Mouse (Mus musculus): ENCODE measurements around the gene Ipo8. TPM values are rescaled to one million over a fixed set of nuclear protein-coding genes. Genes with fewer than 3 reads are reported as not detected.

The Ipo8 gene
- polyA plus RNA-seq, 1 experiment: 14.1 TPM

- no peak overlapping the region for H3ac ChIP-seq (ENCODE audit: control insufficient read depth, insufficient read length, low read depth)
- no peaks in the 10 kb centered on the region for H3K79me2 ChIP-seq (ENCODE audit: control insufficient read depth, insufficient read depth)
- H3K4me3 ChIP-seq (ENCODE audit: insufficient read depth, poor library complexity, severe bottlenecking): no peak overlapping the region
- H3K36me3 ChIP-seq (ENCODE audit: control insufficient read depth, insufficient read depth): no peaks in the 10 kb centered on the region
- TF ChIP-seq USF1 (IDR thresholded peaks at IDR 0.05; ENCODE audit: low read depth) (no peak), MYOD1 (IDR thresholded peaks at IDR 0.05; ENCODE audit: control insufficient read depth, insufficient read length, low read depth) (no peak), MAX (IDR thresholded peaks at IDR 0.05) (no peak), MYOG (IDR thresholded peaks at IDR 0.05; ENCODE audit: control insufficient read depth, extremely low read depth, insufficient read length) (no peak), CEBPB (IDR thresholded peaks at IDR 0.05; ENCODE audit: low read depth) (no peak), FOSL1 (IDR thresholded peaks at IDR 0.05; ENCODE audit: insufficient read depth, low read length, poor library complexity, severe bottlenecking) (no peak), CTCF (IDR thresholded peaks at IDR 0.05; ENCODE audit: control insufficient read depth, insufficient read depth, insufficient read length) (no peak)
- H3K79me3 ChIP-seq (ENCODE audit: low read depth): no peaks in the 10 kb centered on the region
- no peaks in the 10 kb centered on the region for H3K27me3 ChIP-seq (ENCODE audit: control insufficient read depth, insufficient read depth, insufficient read length)
Observed at GRCm38 (mm10) chr6:148750183-148750582, 81.1 kb downstream of the Ipo8 start.

- TF ChIP-seq MYOG (IDR thresholded peaks at IDR 0.05; ENCODE audit: control insufficient read depth, extremely low read depth, insufficient read length): no peak
- TF ChIP-seq CEBPB (IDR thresholded peaks at IDR 0.05; ENCODE audit: low read depth): no peak
- no peak for TF ChIP-seq MYOD1 (IDR thresholded peaks at IDR 0.05; ENCODE audit: control insufficient read depth, insufficient read length, low read depth)
- TF ChIP-seq USF1 (IDR thresholded peaks at IDR 0.05; ENCODE audit: low read depth): no peak
- no peak for TF ChIP-seq MAX (IDR thresholded peaks at IDR 0.05)
- no peak for TF ChIP-seq CTCF (IDR thresholded peaks at IDR 0.05; ENCODE audit: control insufficient read depth, insufficient read depth, insufficient read length)
- Histone ChIP-seq H3K27me3 (ENCODE audit: control insufficient read depth, insufficient read depth, insufficient read length) (no peaks in the 10 kb centered on the region), H3ac (ENCODE audit: control insufficient read depth, insufficient read length, low read depth) (no peak overlapping the region), H3K79me3 (ENCODE audit: low read depth) (no peaks in the 10 kb centered on the region), H3K4me3 (ENCODE audit: insufficient read depth, poor library complexity, severe bottlenecking) (no peak overlapping the region), H3K36me3 (ENCODE audit: control insufficient read depth, insufficient read depth) (no peaks in the 10 kb centered on the region), H3K79me2 (ENCODE audit: control insufficient read depth, insufficient read depth) (no peaks in the 10 kb centered on the region)
Observed at GRCm38 (mm10) chr6:148740521-148741226, 90.6 kb downstream of the Ipo8 start.

- no peak overlapping the region for H3K4me3 ChIP-seq (ENCODE audit: insufficient read depth, poor library complexity, severe bottlenecking)
- H3K36me3 ChIP-seq (ENCODE audit: control insufficient read depth, insufficient read depth): no peaks in the 10 kb centered on the region
- no peaks in the 10 kb centered on the region for H3K27me3 ChIP-seq (ENCODE audit: control insufficient read depth, insufficient read depth, insufficient read length)
- no peaks in the 10 kb centered on the region for H3K79me3 ChIP-seq (ENCODE audit: low read depth)
- TF ChIP-seq USF1 (IDR thresholded peaks at IDR 0.05; ENCODE audit: low read depth) (no peak), CEBPB (IDR thresholded peaks at IDR 0.05; ENCODE audit: low read depth) (no peak), CTCF (IDR thresholded peaks at IDR 0.05; ENCODE audit: control insufficient read depth, insufficient read depth, insufficient read length) (no peak), FOSL1 (IDR thresholded peaks at IDR 0.05; ENCODE audit: insufficient read depth, low read length, poor library complexity, severe bottlenecking) (no peak), MYOG (IDR thresholded peaks at IDR 0.05; ENCODE audit: control insufficient read depth, extremely low read depth, insufficient read length) (no peak), MAX (IDR thresholded peaks at IDR 0.05) (no peak), MYOD1 (IDR thresholded peaks at IDR 0.05; ENCODE audit: control insufficient read depth, insufficient read length, low read depth) (no peak)
- no peaks in the 10 kb centered on the region for H3K79me2 ChIP-seq (ENCODE audit: control insufficient read depth, insufficient read depth)
- no peak overlapping the region for H3ac ChIP-seq (ENCODE audit: control insufficient read depth, insufficient read length, low read depth)
Observed at GRCm38 (mm10) chr6:148736390-148736789, 94.9 kb downstream of the Ipo8 start.

GRCm38 (mm10) chr6:148734012-148734411, 97.3 kb downstream of the Ipo8 start:
- no peaks in the 10 kb centered on the region for H3K36me3 ChIP-seq (ENCODE audit: control insufficient read depth, insufficient read depth)
- no peaks in the 10 kb centered on the region for H3K79me2 ChIP-seq (ENCODE audit: control insufficient read depth, insufficient read depth)
- no peak overlapping the region for H3K4me3 ChIP-seq (ENCODE audit: insufficient read depth, poor library complexity, severe bottlenecking)
- H3K27me3 ChIP-seq (ENCODE audit: control insufficient read depth, insufficient read depth, insufficient read length): no peaks in the 10 kb centered on the region
- H3K79me3 ChIP-seq (ENCODE audit: low read depth): no peaks in the 10 kb centered on the region
- H3ac ChIP-seq (ENCODE audit: control insufficient read depth, insufficient read length, low read depth): no peak overlapping the region
- TF ChIP-seq CEBPB (IDR thresholded peaks at IDR 0.05; ENCODE audit: low read depth) (no peak), FOSL1 (IDR thresholded peaks at IDR 0.05; ENCODE audit: insufficient read depth, low read length, poor library complexity, severe bottlenecking) (no peak), MAX (IDR thresholded peaks at IDR 0.05) (no peak), MYOD1 (IDR thresholded peaks at IDR 0.05; ENCODE audit: control insufficient read depth, insufficient read length, low read depth) (no peak), MYOG (IDR thresholded peaks at IDR 0.05; ENCODE audit: control insufficient read depth, extremely low read depth, insufficient read length) (no peak), CTCF (IDR thresholded peaks at IDR 0.05; ENCODE audit: control insufficient read depth, insufficient read depth, insufficient read length) (no peak), USF1 (IDR thresholded peaks at IDR 0.05; ENCODE audit: low read depth) (no peak)

GRCm38 (mm10) chr6:148732920-148733319, 98.3 kb downstream of the Ipo8 start:
- TF ChIP-seq FOSL1 (IDR thresholded peaks at IDR 0.05; ENCODE audit: insufficient read depth, low read length, poor library complexity, severe bottlenecking): no peak
- TF ChIP-seq USF1 (IDR thresholded peaks at IDR 0.05; ENCODE audit: low read depth): no peak
- TF ChIP-seq MYOG (IDR thresholded peaks at IDR 0.05; ENCODE audit: control insufficient read depth, extremely low read depth, insufficient read length): no peak
- no peak for TF ChIP-seq CEBPB (IDR thresholded peaks at IDR 0.05; ENCODE audit: low read depth)
- no peaks in the 10 kb centered on the region for H3K79me2 ChIP-seq (ENCODE audit: control insufficient read depth, insufficient read depth)
- no peaks in the 10 kb centered on the region for H3K36me3 ChIP-seq (ENCODE audit: control insufficient read depth, insufficient read depth)
- H3K4me3 ChIP-seq (ENCODE audit: insufficient read depth, poor library complexity, severe bottlenecking): no peak overlapping the region
- no peak overlapping the region for H3ac ChIP-seq (ENCODE audit: control insufficient read depth, insufficient read length, low read depth)
- no peaks in the 10 kb centered on the region for H3K79me3 ChIP-seq (ENCODE audit: low read depth)
- no peaks in the 10 kb centered on the region for H3K27me3 ChIP-seq (ENCODE audit: control insufficient read depth, insufficient read depth, insufficient read length)

GRCm38 (mm10) chr6:148728571-148728970, 102.7 kb downstream of the Ipo8 start:
- H3K36me3 ChIP-seq (ENCODE audit: control insufficient read depth, insufficient read depth): no peaks in the 10 kb centered on the region
- no peaks in the 10 kb centered on the region for H3K27me3 ChIP-seq (ENCODE audit: control insufficient read depth, insufficient read depth, insufficient read length)
- H3K79me3 ChIP-seq (ENCODE audit: low read depth): no peaks in the 10 kb centered on the region
- no peak overlapping the region for H3ac ChIP-seq (ENCODE audit: control insufficient read depth, insufficient read length, low read depth)
- H3K4me3 ChIP-seq (ENCODE audit: insufficient read depth, poor library complexity, severe bottlenecking): no peak overlapping the region
- TF ChIP-seq MAX (IDR thresholded peaks at IDR 0.05) (no peak), MYOD1 (IDR thresholded peaks at IDR 0.05; ENCODE audit: control insufficient read depth, insufficient read length, low read depth) (no peak), FOSL1 (IDR thresholded peaks at IDR 0.05; ENCODE audit: insufficient read depth, low read length, poor library complexity, severe bottlenecking) (no peak), USF1 (IDR thresholded peaks at IDR 0.05; ENCODE audit: low read depth) (no peak), MYOG (IDR thresholded peaks at IDR 0.05; ENCODE audit: control insufficient read depth, extremely low read depth, insufficient read length) (no peak), CEBPB (IDR thresholded peaks at IDR 0.05; ENCODE audit: low read depth) (no peak), CTCF (IDR thresholded peaks at IDR 0.05; ENCODE audit: control insufficient read depth, insufficient read depth, insufficient read length) (no peak)
- no peaks in the 10 kb centered on the region for H3K79me2 ChIP-seq (ENCODE audit: control insufficient read depth, insufficient read depth)
